Mouse (Mus musculus) limb, embryonic 12.5 days (tissue): ENCODE measurements around the gene Jdp2. TPM values are rescaled to one million over a fixed set of nuclear protein-coding genes. Genes with fewer than 3 reads are reported as not detected.

Experiments used
- ATAC-seq: fragments of 200-750 bp; cut with Nextera tagmentation; 2 replicates; pipeline ENCODE4 v1.8.0; 2017; ENCODE audit warnings: low read depth, moderate TSS enrichment; ENCODE audit not compliant: insufficient number of reproducible peaks, insufficient read depth, low FRiP score, low TSS enrichment
- H3K27ac ChIP-seq: fragments of 300-500 bp; sonication (generic); 2 replicates; pipeline ENCODE4 v1.5.1; 2016; ENCODE audit warnings: mild to moderate bottlenecking, moderate library complexity
- H3K27me3 ChIP-seq: fragments of 300-500 bp; sonication (generic); 2 replicates; pipeline ENCODE4 v1.6.1; 2016; ENCODE audit warnings: mild to moderate bottlenecking, moderate library complexity
- H3K36me3 ChIP-seq: fragments of 300-500 bp; sonication (generic); 2 replicates; pipeline ENCODE4 v1.6.1; 2016; ENCODE audit warnings: mild to moderate bottlenecking, moderate library complexity
- H3K4me1 ChIP-seq: fragments of 300-500 bp; sonication (generic); replicated peaks from 2 replicates; pipeline ENCODE4 v1.6.1; 2016
- H3K4me2 ChIP-seq: fragments of 300-500 bp; sonication (generic); 2 replicates; pipeline ENCODE4 v1.6.1; 2016; ENCODE audit warnings: mild to moderate bottlenecking, moderate library complexity
- H3K4me3 ChIP-seq: fragments of 300-500 bp; sonication (generic); replicated peaks from 2 replicates; pipeline ENCODE4 v1.5.1; 2016; ENCODE audit warnings: mild to moderate bottlenecking
- H3K9ac ChIP-seq: fragments of 300-500 bp; sonication (generic); replicated peaks from 2 replicates; pipeline ENCODE4 v1.6.1; 2016; ENCODE audit warnings: mild to moderate bottlenecking, moderate library complexity
- H3K9me3 ChIP-seq: fragments of 300-500 bp; sonication (generic); 2 replicates; pipeline ENCODE4 v1.6.1; 2016; ENCODE audit warnings: mild to moderate bottlenecking, moderate library complexity
- WGBS: fragments of 180-500 bp; shearing (Covaris S2); methylation state at CpG from one replicate; pipeline ENCODE4 v1.1.7; 2016; 5-methylcytosine and 5-hydroxymethylcytosine counted together
- polyA plus RNA-seq: library from polyadenylated mRNA; unstranded; fragments of >200 nt; fragmentation: Nextera tagmentation; extraction: Ambion mirVana; gene quantifications from 2 replicates; pipeline ENCODE4 v1.2.1, GENCODE M21; 2016

The Jdp2 gene
- polyA plus RNA-seq, 1 experiment from 2014 or later, result 0.87 TPM

DNA sequence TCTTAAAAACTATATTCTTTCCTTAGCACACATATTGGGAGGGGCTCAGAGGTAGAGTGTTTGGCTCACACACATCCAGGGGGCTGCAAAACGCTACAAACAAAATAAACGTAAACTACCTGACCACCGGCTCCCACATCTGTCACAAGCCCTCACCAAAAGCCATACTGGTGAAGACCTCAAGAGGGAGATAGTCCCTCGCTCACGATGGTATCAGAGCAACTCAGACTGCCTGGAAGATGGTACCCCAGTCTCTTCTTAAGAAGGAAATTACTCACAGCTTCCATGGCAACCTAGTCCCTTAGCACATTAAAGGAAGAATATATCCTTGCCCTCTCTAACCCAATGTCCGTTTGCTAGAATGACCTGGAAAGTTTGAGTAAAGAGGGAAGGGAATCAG lies 89.0 kb downstream of the Jdp2 start:
- H3K4me1 ChIP-seq, result peaks cover 14% of the 10 kb centered on the region

More for the DNA sequence above, 89.0 kb downstream of the Jdp2 start:
- 71% methylated on average over 6 of the region's 6 CpGs for WGBS
- Histone ChIP-seq H3K4me3 (no peak overlapping the region), H3K4me2 (no peak overlapping the region), H3K9ac (no peak overlapping the region), H3K27ac (no peak overlapping the region), H3K27me3 (peaks cover 14% of the 10 kb centered on the region; the same call in 1 of the 2 replicates), H3K36me3 (no peaks in the 10 kb centered on the region), H3K9me3 (no peaks in the 10 kb centered on the region)
- no peak for ATAC-seq

Other genes starting within 250 kb of the Jdp2 start
- gene Tmed10, start 224.2 kb upstream of the Jdp2 start, polyA plus RNA-seq, result 264 and 268 TPM in 2 replicates
- 2.0 and 2.7 TPM in 2 replicates for gene Fos, start 125.1 kb upstream of the Jdp2 start, polyA plus RNA-seq
- 1.8 and 2.2 TPM in 2 replicates for gene Batf, start 87.6 kb downstream of the Jdp2 start, polyA plus RNA-seq
- gene Flvcr2, start 147.5 kb downstream of the Jdp2 start, polyA plus RNA-seq, result 1.8 and 2.1 TPM in 2 replicates
- gene Erg28, start 225.5 kb downstream of the Jdp2 start, polyA plus RNA-seq, result 96.8 and 101 TPM in 2 replicates
- gene Ttll5, start 225.6 kb downstream of the Jdp2 start, polyA plus RNA-seq, result 14.7 and 17.4 TPM in 2 replicates